Comparison of ENCODE assay signal across 8 mouse cellular contexts in the genomic region with DNA sequence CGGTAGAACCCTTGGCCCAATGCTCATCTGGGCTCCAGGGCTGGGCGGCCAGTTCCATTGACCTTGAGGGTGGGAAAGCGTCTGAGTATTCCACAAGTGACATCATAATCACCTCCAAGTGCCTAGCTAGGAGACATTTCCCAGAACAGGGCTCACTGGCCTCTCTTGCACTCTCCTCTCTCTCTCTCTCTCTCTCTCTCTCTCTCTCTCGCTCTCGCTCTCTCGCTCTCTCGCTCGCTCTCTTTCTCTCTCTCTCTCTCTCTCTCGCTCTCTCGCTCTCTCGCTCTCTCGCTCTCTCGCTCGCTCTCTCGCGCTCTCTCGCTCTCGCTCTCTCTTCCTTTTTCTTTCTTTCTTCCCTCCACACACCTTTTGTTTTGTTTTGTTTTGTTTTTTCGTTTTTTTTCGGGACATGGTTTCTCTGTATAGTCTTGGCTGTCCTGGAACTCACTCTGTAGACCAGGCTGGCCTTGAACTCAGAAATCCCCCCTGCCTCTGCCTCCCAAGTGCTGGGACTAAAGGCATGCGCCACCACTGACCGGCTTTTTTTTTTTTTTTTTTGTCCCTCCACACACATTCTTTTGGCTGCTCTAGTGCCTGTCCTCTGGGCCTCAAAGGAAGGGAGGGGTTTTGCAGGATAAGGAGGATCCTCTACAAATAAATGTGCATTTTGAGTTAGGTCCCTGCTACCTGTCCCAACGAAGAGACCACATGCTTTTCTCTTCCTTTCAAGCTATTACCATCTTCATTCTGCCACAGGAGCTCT. TPM values are rescaled to one million over a fixed set of nuclear protein-coding genes. Genes with fewer than 3 reads are reported as not detected.
DNase-seq lines count a peak whose midpoint lies in the region; ATAC-seq and TF ChIP-seq lines count a peak whose summit lies in the region.

No protein-coding gene starts in this region.

- 0 out of 2 replicates have a peak, but pooled peaks cover 3% of the 10 kb centered on the region for H3K4me1 ChIP-seq in liver, adult 2 months (ENCODE audit: control insufficient read depth, insufficient read depth, low read length)
- H3K4me1 ChIP-seq in embryonic facial prominence, embryonic 14.5 days (ENCODE audit: control insufficient read depth, insufficient read depth, low read length), result peaks cover 6% of the 10 kb centered on the region; the same call in 1 of the 2 replicates
- peaks cover 14% of the 10 kb centered on the region for H3K4me1 ChIP-seq in intestine, embryonic 15.5 days (replicated peaks)
- H3K4me1 ChIP-seq in neural tube, embryonic 12.5 days, result peaks cover 13% of the 10 kb centered on the region

- no peak for TF ChIP-seq CTCF in liver, adult 2 months (IDR thresholded peaks at IDR 0.05; ENCODE audit: low read depth, low read length)

- no peaks in the 10 kb centered on the region for H3K27me3 ChIP-seq in liver, adult 2 months (ENCODE audit: control insufficient read depth, insufficient read depth, low read length)
- H3K27me3 ChIP-seq in embryonic facial prominence, embryonic 14.5 days (replicated peaks; ENCODE audit: control insufficient read depth, insufficient read depth, low read length), result no peaks in the 10 kb centered on the region
- H3K27me3 ChIP-seq in intestine, embryonic 15.5 days (replicated peaks), result no peaks in the 10 kb centered on the region
- no peaks in the 10 kb centered on the region for H3K27me3 ChIP-seq in neural tube, embryonic 12.5 days (replicated peaks)

- peak overlapping the region; percentile 14; the same call in 1 of the 2 replicates for H3K9ac ChIP-seq in liver, adult 2 months (ENCODE audit: low read depth, low read length)
- peak overlapping the region; percentile 44 for H3K9ac ChIP-seq in embryonic facial prominence, embryonic 14.5 days (ENCODE audit: low read depth, low read length)
- H3K9ac ChIP-seq in intestine, embryonic 15.5 days, result peak overlapping the region; percentile 38
- H3K9ac ChIP-seq in neural tube, embryonic 12.5 days, result no peak overlapping the region

- no peak for DNase-seq in liver, adult 2 months (ENCODE audit: extremely low read depth, low read depth, low spot score)
- DNase-seq in liver, result no peak
- DNase-seq in embryonic facial prominence, embryonic 14.5 days (ENCODE audit: low spot score), result no peak
- no peak for DNase-seq in yolk sac, embryonic 10.5 days (ENCODE audit: low spot score)
- DNase-seq in right cerebral cortex, postnatal 14 days, result no peak
- no peak for DNase-seq in frontal cortex, postnatal 14 days (ENCODE audit: low spot score in 2 of 2)

- H3K4me2 ChIP-seq in embryonic facial prominence, embryonic 14.5 days (ENCODE audit: low read depth, low read length), result peak overlapping the region; percentile 61
- peak overlapping the region; percentile 67 for H3K4me2 ChIP-seq in intestine, embryonic 15.5 days (replicated peaks)
- peak overlapping the region; percentile 51 for H3K4me2 ChIP-seq in neural tube, embryonic 12.5 days (replicated peaks)

- no peaks in the 10 kb centered on the region for H3K79me2 ChIP-seq in liver, adult 2 months (ENCODE audit: control insufficient read depth, insufficient read depth, low read length)

- peak overlapping the region; percentile 59 for H3K4me3 ChIP-seq in liver, adult 2 months (ENCODE audit: insufficient read depth, low read depth, low read length)
- H3K4me3 ChIP-seq in embryonic facial prominence, embryonic 14.5 days (ENCODE audit: low read depth, low read length), result peak overlapping the region; percentile 52
- peak overlapping the region; percentile 50 for H3K4me3 ChIP-seq in intestine, embryonic 15.5 days (replicated peaks)
- peak overlapping the region; percentile 23; the same call in 1 of the 2 replicates for H3K4me3 ChIP-seq in neural tube, embryonic 12.5 days

- no peak for ATAC-seq in embryonic facial prominence, embryonic 14.5 days (ENCODE audit: low read depth)
- ATAC-seq in intestine, embryonic 15.5 days, result no peak; the same call in 1 of the 2 replicates
- ATAC-seq in neural tube, embryonic 12.5 days (ENCODE audit: low FRiP score, low read depth), result no peak

- no peaks in the 10 kb centered on the region for H3K36me3 ChIP-seq in liver, adult 2 months (ENCODE audit: control insufficient read depth, insufficient read depth, low read length)
- H3K36me3 ChIP-seq in embryonic facial prominence, embryonic 14.5 days (ENCODE audit: control insufficient read depth, insufficient read depth, low read length), result peaks cover 29% of the 10 kb centered on the region
- H3K36me3 ChIP-seq in intestine, embryonic 15.5 days, result peaks cover 14% of the 10 kb centered on the region; the same call in 1 of the 2 replicates
- H3K36me3 ChIP-seq in neural tube, embryonic 12.5 days, result peaks cover 32% of the 10 kb centered on the region

- TF ChIP-seq POLR2A in liver, adult 2 months (IDR thresholded peaks at IDR 0.05; ENCODE audit: extremely low read depth, insufficient read depth, low read length), result no peak

- peak overlapping the region; percentile 22 for H3K27ac ChIP-seq in liver, adult 2 months (replicated peaks; ENCODE audit: insufficient read depth, low read depth, low read length)
- H3K27ac ChIP-seq in embryonic facial prominence, embryonic 14.5 days (replicated peaks; ENCODE audit: low read depth, low read length), result no peak overlapping the region
- H3K27ac ChIP-seq in intestine, embryonic 15.5 days, result no peak overlapping the region; the same call in 1 of the 2 replicates
- no peak overlapping the region for H3K27ac ChIP-seq in neural tube, embryonic 12.5 days

- no peaks in the 10 kb centered on the region for H3K9me3 ChIP-seq in embryonic facial prominence, embryonic 14.5 days (ENCODE audit: control insufficient read depth, low read length)
- no peaks in the 10 kb centered on the region for H3K9me3 ChIP-seq in intestine, embryonic 15.5 days
- H3K9me3 ChIP-seq in neural tube, embryonic 12.5 days, result no peaks in the 10 kb centered on the region

- 67% methylated on average over 23 of the region's 23 CpGs for WGBS in liver, adult 2 months
- 59% methylated on average over 23 of the region's 23 CpGs for WGBS in embryonic facial prominence, embryonic 14.5 days
- 54% methylated on average over 23 of the region's 23 CpGs for WGBS in intestine, embryonic 15.5 days
- WGBS in neural tube, embryonic 12.5 days, result 68% methylated on average over 23 of the region's 23 CpGs

RNA-seq across cellular contexts. Expression of gene Proca1, which starts 2.1 kb away (rescaled TPM):
- 0.55 and 0.60 TPM in 2 replicates for total RNA-seq in liver, adult 2 months (2014; rRNA removed)
- 0.24 and 0.35 TPM in 2 replicates for polyA plus RNA-seq in liver, adult 2 months (2012; rRNA removed)
- 2.4 and 2.7 TPM in 2 replicates for polyA plus RNA-seq in embryonic facial prominence, embryonic 14.5 days (2014; fragmentation: Nextera tagmentation; extraction: Ambion mirVana)
- polyA plus RNA-seq in intestine, embryonic 15.5 days (2015; fragmentation: Nextera tagmentation; extraction: Ambion mirVana), result 2.6 and 3.1 TPM in 2 replicates
- 2.5 and 2.9 TPM in 2 replicates for polyA plus RNA-seq in neural tube, embryonic 12.5 days (2016; fragmentation: Nextera tagmentation; extraction: Ambion mirVana)

RNA-seq across cellular contexts. Expression of gene Rab34, which starts 7.1 kb away (rescaled TPM):
- total RNA-seq in liver, adult 2 months (2014; rRNA removed), result 2.6 and 2.8 TPM in 2 replicates
- 5.2 and 5.3 TPM in 2 replicates for polyA plus RNA-seq in liver, adult 2 months (2012; rRNA removed)
- polyA plus RNA-seq in embryonic facial prominence, embryonic 14.5 days (2014; fragmentation: Nextera tagmentation; extraction: Ambion mirVana), result 136 and 156 TPM in 2 replicates
- polyA plus RNA-seq in intestine, embryonic 15.5 days (2015; fragmentation: Nextera tagmentation; extraction: Ambion mirVana), result 87.9 and 91.4 TPM in 2 replicates
- 71.0 and 76.5 TPM in 2 replicates for polyA plus RNA-seq in neural tube, embryonic 12.5 days (2016; fragmentation: Nextera tagmentation; extraction: Ambion mirVana)

RNA-seq across cellular contexts. Expression of gene Rpl23a, which starts 11.9 kb away (rescaled TPM):
- 318 and 352 TPM in 2 replicates for total RNA-seq in liver, adult 2 months (2014; rRNA removed)
- 88.5 and 110 TPM in 2 replicates for polyA plus RNA-seq in liver, adult 2 months (2012; rRNA removed)
- polyA plus RNA-seq in embryonic facial prominence, embryonic 14.5 days (2014; fragmentation: Nextera tagmentation; extraction: Ambion mirVana), result 1,626 and 1,746 TPM in 2 replicates
- 1,310 and 1,463 TPM in 2 replicates for polyA plus RNA-seq in intestine, embryonic 15.5 days (2015; fragmentation: Nextera tagmentation; extraction: Ambion mirVana)
- 895 and 982 TPM in 2 replicates for polyA plus RNA-seq in neural tube, embryonic 12.5 days (2016; fragmentation: Nextera tagmentation; extraction: Ambion mirVana)

RNA-seq across cellular contexts. Expression of gene Tlcd1, which starts 18.8 kb away (rescaled TPM):
- 44.8 and 50.7 TPM in 2 replicates for total RNA-seq in liver, adult 2 months (2014; rRNA removed)
- polyA plus RNA-seq in liver, adult 2 months (2012; rRNA removed), result 46.6 and 61.5 TPM in 2 replicates
- polyA plus RNA-seq in embryonic facial prominence, embryonic 14.5 days (2014; fragmentation: Nextera tagmentation; extraction: Ambion mirVana), result 22.2 and 23.8 TPM in 2 replicates
- 39.1 and 39.8 TPM in 2 replicates for polyA plus RNA-seq in intestine, embryonic 15.5 days (2015; fragmentation: Nextera tagmentation; extraction: Ambion mirVana)
- polyA plus RNA-seq in neural tube, embryonic 12.5 days (2016; fragmentation: Nextera tagmentation; extraction: Ambion mirVana), result 8.2 and 10.5 TPM in 2 replicates

RNA-seq across cellular contexts. Expression of gene Nek8, which starts 18.8 kb away (rescaled TPM):
- 4.1 and 5.2 TPM in 2 replicates for total RNA-seq in liver, adult 2 months (2014; rRNA removed)
- polyA plus RNA-seq in liver, adult 2 months (2012; rRNA removed), result 5.2 and 7.2 TPM in 2 replicates
- polyA plus RNA-seq in embryonic facial prominence, embryonic 14.5 days (2014; fragmentation: Nextera tagmentation; extraction: Ambion mirVana), result 10.8 and 12.6 TPM in 2 replicates
- 14.4 and 17.1 TPM in 2 replicates for polyA plus RNA-seq in intestine, embryonic 15.5 days (2015; fragmentation: Nextera tagmentation; extraction: Ambion mirVana)
- 10.2 and 11.1 TPM in 2 replicates for polyA plus RNA-seq in neural tube, embryonic 12.5 days (2016; fragmentation: Nextera tagmentation; extraction: Ambion mirVana)

Comparison
In these comparisons a context has a peak if more than half of its experiments do, and no peak if none do; other contexts are left out.
1. RNA of gene Rab34, which starts 7.1 kb away (polyA plus RNA-seq): 136 to 156 TPM in embryonic facial prominence, embryonic 14.5 days, 87.9 to 91.4 TPM in intestine, embryonic 15.5 days and 71.0 to 76.5 TPM in neural tube, embryonic 12.5 days; 5.2 to 5.3 TPM in liver, adult 2 months; every median in the first group is over 10 times any median in the second.
2. Peak in every context shown above with its lines, with median percentiles within 50 percentile points of each other: H3K4me3 ChIP-seq and H3K4me2 ChIP-seq.